Mouse (Mus musculus) MEL (cell line): Measurements from ENCODE around the gene Dhx40. TPM values are rescaled to one million over a fixed set of nuclear protein-coding genes. Genes with fewer than 3 reads are reported as not detected.
A peak's percentile ranks its signal among the peaks of the same experiment; 100 is the strongest.

Experiments
- DNase-seq: peaks from one replicate; pipeline ENCODE4 v3.0.0; 2011; ENCODE audit warnings: low read depth, low spot score
- H3K27ac ChIP-seq: 2 replicates; pipeline ENCODE4 v1.5.1; 2012; ENCODE audit warnings: low read depth, mild to moderate bottlenecking, control low read depth, low read length, moderate library complexity; ENCODE audit not compliant: control insufficient read depth
- H3K27me3 ChIP-seq, 2 experiments: fragments of 150-350 bp in 1 of 2; sonication (generic) in 1 of 2; 2 replicates each; pipeline ENCODE4 v1.6.1; 2012; ENCODE audit warnings: low read length in 2 of 2, mild to moderate bottlenecking in 2 of 2, improper control_type of control experiment in 1 of 2, moderate library complexity in 1 of 2; ENCODE audit not compliant: insufficient read depth in 2 of 2, control insufficient read depth in 1 of 2
- H3K36me3 ChIP-seq, 2 experiments: 2 replicates each; pipeline ENCODE4 v1.6.1; 2012 to 2014; ENCODE audit warnings: low read length in 2 of 2, improper control_type of control experiment in 1 of 2, inconsistent platforms in 1 of 2, mild to moderate bottlenecking in 1 of 2; ENCODE audit not compliant: insufficient read depth in 2 of 2, control insufficient read depth in 1 of 2
- H3K4me1 ChIP-seq, 2 experiments: fragments of 150-350 bp in 1 of 2; sonication (generic) in 1 of 2; 2 replicates each; pipeline ENCODE4 v1.6.1; 2012; ENCODE audit warnings: low read length in 2 of 2, improper control_type of control experiment in 1 of 2, mild to moderate bottlenecking in 1 of 2; ENCODE audit not compliant: insufficient read depth in 2 of 2, control insufficient read depth in 1 of 2
- H3K4me3 ChIP-seq, 2 experiments: fragments of 150-350 bp in 1 of 2; sonication (generic) in 1 of 2; 2 replicates each; pipeline ENCODE4 v1.5.1; 2012; ENCODE audit warnings: low read depth in 2 of 2, low read length in 2 of 2, mild to moderate bottlenecking in 2 of 2, moderate library complexity in 2 of 2, control low read depth in 1 of 2, improper control_type of control experiment in 1 of 2; ENCODE audit not compliant: control insufficient read depth in 1 of 2, insufficient read depth in 1 of 2
- H3K79me2 ChIP-seq: 2 replicates; pipeline ENCODE4 v1.6.1; 2012; ENCODE audit warnings: mild to moderate bottlenecking, low read length, moderate library complexity; ENCODE audit not compliant: control insufficient read depth, poor library complexity, insufficient read depth
- H3K9ac ChIP-seq: 2 replicates; pipeline ENCODE4 v1.6.1; 2012; ENCODE audit warnings: low read depth, mild to moderate bottlenecking, control low read depth, low read length, moderate library complexity; ENCODE audit not compliant: control insufficient read depth, poor library complexity, severe bottlenecking
- H3K9me3 ChIP-seq: fragments of 150-350 bp; sonication (generic); replicated peaks from 2 replicates; pipeline ENCODE4 v1.6.1; 2012; ENCODE audit warnings: mild to moderate bottlenecking, low read length, improper control_type of control experiment, moderate library complexity; ENCODE audit not compliant: insufficient read depth
- BHLHE40 ChIP-seq: IDR thresholded peaks from 2 replicates; pipeline ENCODE4 v1.6.1; 2012; ENCODE audit warnings: low read depth, mild to moderate bottlenecking, inconsistent platforms, low read length, improper control_type of control experiment, borderline replicate concordance
- CHD1 ChIP-seq: IDR thresholded peaks from 2 replicates; pipeline ENCODE4 v1.6.1; 2012; ENCODE audit warnings: low read depth, mild to moderate bottlenecking, inconsistent platforms, low read length, improper control_type of control experiment
- CTCF ChIP-seq, 3 experiments: IDR thresholded peaks in 2 of 3; conservative IDR thresholded peaks in 1 of 3; 2 replicates each; pipeline ENCODE4 v1.5.1; 2011 to 2012; ENCODE audit warnings: low read length in 3 of 3, low read depth in 2 of 3, mild to moderate bottlenecking in 2 of 3, improper control_type of control experiment in 1 of 3, inconsistent platforms in 1 of 3, mixed read lengths in 1 of 3, moderate library complexity in 1 of 3; ENCODE audit not compliant: control insufficient read depth in 1 of 3, insufficient read depth in 1 of 3, poor library complexity in 1 of 3, severe bottlenecking in 1 of 3
- E2F4 ChIP-seq: IDR thresholded peaks from 2 replicates; pipeline ENCODE4 v1.6.1; 2011; ENCODE audit warnings: low read depth, low read length, improper control_type of control experiment, borderline replicate concordance
- ELF1 ChIP-seq: IDR thresholded peaks from 2 replicates; pipeline ENCODE4 v1.6.1; 2014; ENCODE audit warnings: low read depth, mild to moderate bottlenecking, inconsistent platforms, low read length, improper control_type of control experiment, moderate library complexity
- EP300 ChIP-seq, 2 experiments: IDR thresholded peaks; 2 replicates each; pipeline ENCODE4 v1.6.1; 2011; ENCODE audit warnings: improper control_type of control experiment in 2 of 2, low read length in 2 of 2, low read depth in 1 of 2, mild to moderate bottlenecking in 1 of 2
- ETS1 ChIP-seq: IDR thresholded peaks from 2 replicates; pipeline ENCODE4 v1.6.1; 2012; ENCODE audit warnings: low read depth, mild to moderate bottlenecking, inconsistent platforms, low read length, improper control_type of control experiment, moderate library complexity
- GABPA ChIP-seq: IDR thresholded peaks from 2 replicates; pipeline ENCODE4 v1.6.1; 2012; ENCODE audit warnings: low read depth, mild to moderate bottlenecking, inconsistent platforms, low read length, improper control_type of control experiment, moderate library complexity
- HCFC1 ChIP-seq: IDR thresholded peaks from 2 replicates; pipeline ENCODE4 v1.6.1; 2012; ENCODE audit warnings: low read depth, mild to moderate bottlenecking, inconsistent platforms, low read length, improper control_type of control experiment, moderate library complexity
- JUND ChIP-seq: IDR thresholded peaks from 2 replicates; pipeline ENCODE4 v1.6.1; 2011; ENCODE audit warnings: low read depth, mild to moderate bottlenecking, improper control_type of control experiment, low read length
- MAFK ChIP-seq: IDR thresholded peaks from 2 replicates; pipeline ENCODE4 v1.6.1; 2011; ENCODE audit warnings: low read depth, mild to moderate bottlenecking, low read length, improper control_type of control experiment, borderline replicate concordance
- MAX ChIP-seq: IDR thresholded peaks from 2 replicates; pipeline ENCODE4 v1.6.1; 2011; ENCODE audit warnings: low read length, improper control_type of control experiment
- MAZ ChIP-seq: IDR thresholded peaks from 2 replicates; pipeline ENCODE4 v1.6.1; 2012; ENCODE audit warnings: low read depth, mild to moderate bottlenecking, inconsistent platforms, low read length, improper control_type of control experiment
- MXI1 ChIP-seq: IDR thresholded peaks from 2 replicates; pipeline ENCODE4 v1.6.1; 2011; ENCODE audit warnings: mild to moderate bottlenecking, low read depth, low read length, improper control_type of control experiment
- MYB ChIP-seq: IDR thresholded peaks from 2 replicates; pipeline ENCODE4 v1.6.1; 2011; ENCODE audit warnings: mild to moderate bottlenecking, low read depth, low read length, improper control_type of control experiment
- MYC ChIP-seq: IDR thresholded peaks from 2 replicates; pipeline ENCODE4 v1.6.1; 2011; ENCODE audit warnings: low read depth, mild to moderate bottlenecking, low read length, improper control_type of control experiment, moderate library complexity
- NELFE ChIP-seq: IDR thresholded peaks from 2 replicates; pipeline ENCODE4 v1.6.1; 2011; ENCODE audit warnings: low read depth, low read length, improper control_type of control experiment
- POLR2A ChIP-seq, 2 experiments: IDR thresholded peaks; 2 replicates each; pipeline ENCODE4 v1.6.1; 2011 to 2012; ENCODE audit warnings: low read length in 2 of 2, mild to moderate bottlenecking in 2 of 2, control low read depth in 1 of 2, improper control_type of control experiment in 1 of 2, low read depth in 1 of 2, moderate library complexity in 1 of 2; ENCODE audit not compliant: control insufficient read depth in 1 of 2, insufficient read depth in 1 of 2, poor library complexity in 1 of 2
- POLR2AphosphoS2 ChIP-seq: IDR thresholded peaks from 2 replicates; pipeline ENCODE4 v1.6.1; 2011; ENCODE audit warnings: low read length, improper control_type of control experiment
- POLR2AphosphoS5 ChIP-seq: IDR thresholded peaks from 2 replicates; pipeline ENCODE4 v1.6.1; 2012; ENCODE audit warnings: low read depth, borderline replicate concordance, mild to moderate bottlenecking, inconsistent platforms, low read length, moderate library complexity, mixed read lengths
- RAD21 ChIP-seq: IDR thresholded peaks from 2 replicates; pipeline ENCODE4 v1.6.1; 2011; ENCODE audit warnings: mild to moderate bottlenecking, low read depth, low read length, improper control_type of control experiment
- RCOR1 ChIP-seq: IDR thresholded peaks from 2 replicates; pipeline ENCODE4 v1.6.1; 2012; ENCODE audit warnings: low read depth, mild to moderate bottlenecking, inconsistent platforms, low read length, improper control_type of control experiment
- SIN3A ChIP-seq: IDR thresholded peaks from 2 replicates; pipeline ENCODE4 v1.6.1; 2012; ENCODE audit warnings: low read length, improper control_type of control experiment, inconsistent platforms
- SMC3 ChIP-seq: IDR thresholded peaks from 2 replicates; pipeline ENCODE4 v1.6.1; 2011; ENCODE audit warnings: low read depth, low read length, improper control_type of control experiment
- TAL1 ChIP-seq: IDR thresholded peaks from 2 replicates; pipeline ENCODE4 v1.6.1; 2012; ENCODE audit warnings: mild to moderate bottlenecking, inconsistent platforms, low read length, moderate library complexity, mixed read lengths
- TCF12 ChIP-seq: IDR thresholded peaks from 2 replicates; pipeline ENCODE4 v1.6.1; 2014; ENCODE audit warnings: low read depth, mild to moderate bottlenecking, inconsistent platforms, low read length, improper control_type of control experiment, moderate library complexity
- UBTF ChIP-seq: IDR thresholded peaks from 2 replicates; pipeline ENCODE4 v1.6.1; 2012; ENCODE audit warnings: low read depth, mild to moderate bottlenecking, inconsistent platforms, low read length, improper control_type of control experiment, moderate library complexity, borderline replicate concordance; ENCODE audit not compliant: insufficient read depth
- USF1 ChIP-seq: IDR thresholded peaks from 2 replicates; pipeline ENCODE4 v1.6.1; 2014; ENCODE audit warnings: low read depth, mild to moderate bottlenecking, inconsistent platforms, low read length, improper control_type of control experiment, moderate library complexity
- ZC3H11A ChIP-seq: IDR thresholded peaks from 2 replicates; pipeline ENCODE4 v1.6.1; 2012; ENCODE audit warnings: low read depth, mild to moderate bottlenecking, inconsistent platforms, low read length, improper control_type of control experiment
- ZKSCAN1 ChIP-seq: IDR thresholded peaks from 2 replicates; pipeline ENCODE4 v1.6.1; 2012; ENCODE audit warnings: low read depth, mild to moderate bottlenecking, inconsistent platforms, low read length, improper control_type of control experiment, moderate library complexity
- ZMIZ1 ChIP-seq: IDR thresholded peaks from 2 replicates; pipeline ENCODE4 v1.6.1; 2012; ENCODE audit warnings: low read depth, mild to moderate bottlenecking, inconsistent platforms, low read length, improper control_type of control experiment, moderate library complexity
- polyA plus RNA-seq, 2 experiments: library from polyadenylated mRNA; stranded (reverse) in 1 of 2; unstranded in 1 of 2; fragments of >175 nt in 1 of 2; fragments of >200 nt in 1 of 2; gene quantifications; 2 replicates each; pipeline versions ENCODE4 v1.2.1 to v1.2.4; 2012; ENCODE audit warnings: low replicate concordance in 2 of 2, low read depth in 1 of 2; ENCODE audit not compliant: insufficient read length in 2 of 2, insufficient read depth in 1 of 2, missing spikeins in 1 of 2
- total RNA-seq: library from RNA; depleted of rRNA; stranded (reverse); fragments of 300-350 nt; gene quantifications from 2 replicates; pipeline ENCODE4 v1.2.3, GENCODE M21; 2012

The Dhx40 gene
- total and polyA plus RNA-seq, 3 experiments: 10.1 to 16.1 TPM; not detected in 1

DNA sequence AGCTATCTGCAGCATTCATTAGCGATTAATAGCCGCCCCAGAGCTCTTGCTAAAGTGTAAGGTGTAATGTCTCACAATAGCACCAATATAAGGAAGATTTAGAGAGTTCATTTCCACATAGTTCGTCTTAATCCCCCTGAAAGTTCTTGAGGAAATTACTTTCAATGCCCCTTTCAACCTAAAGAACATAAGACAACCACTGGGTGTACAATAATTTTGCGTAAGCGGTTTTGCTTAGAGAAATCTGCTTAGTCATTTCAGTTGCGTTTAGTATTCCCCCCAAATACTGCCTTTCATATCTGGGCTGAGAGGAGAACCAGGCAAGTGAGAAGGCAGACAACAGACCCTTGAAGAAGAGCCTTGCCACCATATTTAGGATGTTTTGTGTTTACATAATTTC, 49.0 kb downstream of the Dhx40 start (continued):
- TF ChIP-seq POLR2AphosphoS2 (peak; percentile 75), ELF1 (no peak), POLR2AphosphoS5 (peak; percentile 4; the same call in 1 of the 2 replicates), NELFE (peak; percentile 36), TCF12 (peak; percentile 36; the same call in 1 of the 2 replicates), MYC (no peak), ETS1 (peak; percentile 76; the same call in 1 of the 2 replicates), MAX (no peak), GABPA (peak; percentile 94)

DNA sequence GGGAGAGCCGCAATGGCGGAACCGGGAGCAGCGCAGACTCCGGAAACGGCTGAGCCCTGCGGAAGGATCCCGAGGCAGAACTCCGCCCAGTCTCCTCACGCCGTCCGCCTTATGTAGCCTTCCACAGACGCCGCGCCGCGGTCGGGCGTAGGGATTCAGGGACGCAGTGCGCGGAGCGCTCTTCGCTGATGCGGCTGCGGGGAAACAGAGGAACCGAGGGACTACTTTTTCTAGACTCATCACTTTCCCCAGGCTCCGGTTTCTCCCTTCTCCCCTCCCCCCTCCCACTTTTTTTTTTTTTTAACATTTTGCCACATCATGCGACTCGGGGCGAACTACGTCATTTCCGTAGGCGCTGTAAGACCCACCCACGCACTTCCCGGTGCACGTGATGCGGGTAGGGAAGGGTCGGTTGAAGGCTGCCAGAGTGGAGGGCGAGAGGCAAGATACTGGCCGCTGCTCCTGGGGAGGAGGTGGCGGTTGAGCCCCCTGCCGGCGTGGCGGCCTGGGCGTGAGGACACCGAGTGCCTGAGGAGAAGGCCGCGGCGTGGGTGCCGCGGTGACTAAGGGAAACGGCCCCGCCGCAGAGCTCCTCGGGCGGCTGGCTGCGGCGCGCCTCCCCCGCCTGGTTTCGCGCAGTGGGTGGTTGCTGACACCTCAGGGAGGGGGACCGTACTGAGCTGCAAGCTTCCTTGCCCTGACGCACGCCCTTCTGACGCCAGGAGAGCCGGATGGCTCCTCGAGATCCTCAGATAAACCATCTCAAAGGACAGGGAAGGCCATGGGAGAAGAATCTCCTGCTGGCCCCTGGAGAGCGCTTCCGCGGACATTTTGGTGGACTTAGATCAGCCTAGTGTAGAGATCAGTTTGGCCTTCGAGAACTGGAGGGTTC, 49.8 kb downstream of the Dhx40 start, which contains the start of gene Cltc:
Gene Cltc, minus strand, starts transcription at position 86 of the 892 bp plus-strand sequence.
- DNase-seq: peak; percentile 100
- no peaks in the 10 kb centered on the region for H3K27me3 ChIP-seq
- peaks cover 43% of the 10 kb centered on the region for H3K79me2 ChIP-seq
- peak within 1 kb of the TSS; percentile 80 to 82 for H3K4me3 ChIP-seq
- H3K27ac ChIP-seq: peak within 1 kb of the TSS; percentile 99
- peaks cover 12 to 53% of the 10 kb centered on the region in 2 experiments for H3K36me3 ChIP-seq
- H3K4me1 ChIP-seq: peaks cover 27 to 28% of the 10 kb centered on the region in 2 experiments
- peak within 1 kb of the TSS; percentile 88 for H3K9ac ChIP-seq
- H3K9me3 ChIP-seq: no peaks in the 10 kb centered on the region
- peak; percentile 96 for TF ChIP-seq MYC
- TF ChIP-seq TAL1: no peak
- peak; percentile 90 for TF ChIP-seq TCF12
- peak; percentile 91; the same call in 1 of the 2 replicates for TF ChIP-seq MAFK
- peak in 2 of 3 experiments; percentile 47 to 63; a peak in 4 of 6 replicates for TF ChIP-seq CTCF (IDR thresholded peaks at IDR 0.05 in 2 of 3, conservative IDR thresholded peaks at IDR 0.05 in 1 of 3; ENCODE audit: control insufficient read depth in 1 of 3, insufficient read depth in 1 of 3, low read depth in 2 of 3, low read length in 3 of 3, poor library complexity in 1 of 3, severe bottlenecking in 1 of 3)
- TF ChIP-seq BHLHE40: peak; percentile 99
- TF ChIP-seq ZKSCAN1: peak; percentile 91; the same call in 1 of the 2 replicates
- peak; percentile 94 for TF ChIP-seq MAX
- peak; percentile 89 for TF ChIP-seq HCFC1
- peak; percentile 59; the same call in 1 of the 2 replicates for TF ChIP-seq E2F4
- TF ChIP-seq MAZ: peak; percentile 98
- TF ChIP-seq RAD21: no peak
- TF ChIP-seq UBTF: peak; percentile 99
- TF ChIP-seq JUND: peak; percentile 88; the same call in 1 of the 2 replicates
- peak; percentile 80; the same call in 1 of the 2 replicates for TF ChIP-seq POLR2AphosphoS5
- TF ChIP-seq EP300 (IDR thresholded peaks at IDR 0.05; ENCODE audit: low read depth in 1 of 2, low read length in 2 of 2): peak; percentile 55 to 83; a peak in 3 of 4 replicates
- TF ChIP-seq POLR2A (IDR thresholded peaks at IDR 0.05; ENCODE audit: control insufficient read depth in 1 of 2, insufficient read depth in 1 of 2, low read depth in 1 of 2, low read length in 2 of 2, poor library complexity in 1 of 2): peak; percentile 93 to 95
- TF ChIP-seq MYB: peak; percentile 54; the same call in 1 of the 2 replicates
- peak; percentile 90; the same call in 1 of the 2 replicates for TF ChIP-seq POLR2AphosphoS2
- peak; percentile 94 for TF ChIP-seq MXI1
- TF ChIP-seq ELF1: peak; percentile 92
- peak; percentile 97 for TF ChIP-seq USF1
- peak; percentile 96 for TF ChIP-seq ETS1
- peak; percentile 97 for TF ChIP-seq SIN3A
- TF ChIP-seq CHD1: 0 out of 2 replicates have a peak, but pooled peaks have one; percentile 20
- no peak; the same call in none of the 2 replicates for TF ChIP-seq SMC3
- TF ChIP-seq ZC3H11A: no peak
- TF ChIP-seq NELFE: peak; percentile 89
- TF ChIP-seq RCOR1: no peak
- TF ChIP-seq ZMIZ1: peak; percentile 97
